Mouse (Mus musculus): ENCODE data around the gene Tlk1. TPM values are rescaled to one million over a fixed set of nuclear protein-coding genes. Genes with fewer than 3 reads are reported as not detected.

Gene Tlk1
- total and polyA plus RNA-seq, 3 experiments: 13.1 to 37.6 (median 17.4) TPM

GRCm38 (mm10) chr2:70856971-70857370 lies 31.4 kb upstream of the Tlk1 start:
- dilution Hi-C loops (cut with MboI; ENCODE audit: extremely low pct_ligation_motif_present, extremely low pct_unique_long_range_greater_than_20kb, low sequenced_read_pairs): no loop called here
- no peaks in the 10 kb centered on the region for H3K27me3 ChIP-seq (replicated peaks)
- no peak overlapping the region for H3K9ac ChIP-seq (ENCODE audit: insufficient read depth, low read depth)
- H3K79me2 ChIP-seq (replicated peaks; ENCODE audit: control insufficient read depth, extremely low read depth, insufficient read depth, poor library complexity, severe bottlenecking): no peaks in the 10 kb centered on the region
- H3K4me1 ChIP-seq (ENCODE audit: control insufficient read depth in 1 of 2, insufficient read depth in 2 of 2): peaks cover 8 to 9% of the 10 kb centered on the region in 2 experiments
- H3K4me3 ChIP-seq (replicated peaks in 1 of 3; ENCODE audit: low read depth in 2 of 3, low read length in 2 of 3, poor library complexity in 1 of 3): no peak overlapping the region
- in situ Hi-C loops (cut with MboI; ENCODE audit: low pct_ligation_motif_present, low pct_unique_long_range_greater_than_20kb, low sequenced_read_pairs): no loop called here
- no peak overlapping the region for H3K4me2 ChIP-seq (ENCODE audit: insufficient read depth, low read depth, poor library complexity, severe bottlenecking)
- peaks cover 3% of the 10 kb centered on the region for H3K9me3 ChIP-seq (replicated peaks; ENCODE audit: low read length)
- DNase-seq (ENCODE audit: extremely low read depth): no peak
- no peak overlapping the region for H3K27ac ChIP-seq (ENCODE audit: insufficient read depth, low read depth)
- no peaks in the 10 kb centered on the region for H3K36me3 ChIP-seq (replicated peaks in 1 of 2; ENCODE audit: control insufficient read depth in 1 of 2, insufficient read depth in 1 of 2, low read length in 1 of 2)
- no peak for TF ChIP-seq E2F4 (IDR thresholded peaks at IDR 0.05; ENCODE audit: insufficient replicate concordance, low read depth, low read length)

DNA sequence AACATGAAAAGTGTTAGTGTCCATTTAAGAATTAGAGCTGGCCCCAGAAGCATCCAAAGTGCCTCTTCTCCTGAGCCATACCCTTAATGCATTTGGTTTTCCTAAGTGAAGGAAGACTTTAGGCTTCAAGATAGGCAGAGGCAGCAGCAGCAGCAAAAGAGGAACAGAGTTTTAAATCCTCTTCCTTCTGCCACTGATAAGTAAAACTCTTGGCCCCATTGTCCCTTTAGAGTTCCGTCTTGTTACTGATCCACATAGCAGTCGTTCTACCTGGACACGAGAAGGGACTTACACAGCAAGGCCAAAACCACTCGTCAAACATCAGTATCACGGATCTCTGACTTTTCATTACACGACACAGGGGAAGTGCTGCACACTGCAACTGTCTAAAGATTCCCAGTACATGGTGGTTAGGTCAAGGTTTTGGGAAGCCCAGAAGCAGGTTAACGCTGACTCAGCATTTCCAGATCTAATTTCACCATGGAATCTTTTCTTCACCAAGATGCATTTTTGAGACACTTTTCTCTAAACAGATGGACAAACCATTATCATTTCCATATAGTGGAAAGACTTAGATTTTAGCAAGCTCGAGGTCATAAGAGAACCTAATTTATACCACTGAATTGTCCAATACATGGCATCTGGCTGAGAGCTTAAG lies 28.8 kb upstream of the Tlk1 start:
- Histone ChIP-seq H3K9ac (ENCODE audit: insufficient read depth, low read depth) (no peak overlapping the region), H3K27me3 (replicated peaks) (no peaks in the 10 kb centered on the region), H3K4me3 (replicated peaks in 1 of 3; ENCODE audit: low read depth in 2 of 3, low read length in 2 of 3, poor library complexity in 1 of 3) (no peak overlapping the region), H3K79me2 (replicated peaks; ENCODE audit: control insufficient read depth, extremely low read depth, insufficient read depth, poor library complexity, severe bottlenecking) (no peaks in the 10 kb centered on the region), H3K9me3 (replicated peaks; ENCODE audit: low read length) (no peaks in the 10 kb centered on the region), H3K36me3 (replicated peaks in 1 of 2; ENCODE audit: control insufficient read depth in 1 of 2, insufficient read depth in 1 of 2, low read length in 1 of 2) (no peaks in the 10 kb centered on the region), H3K4me2 (ENCODE audit: insufficient read depth, low read depth, poor library complexity, severe bottlenecking) (no peak overlapping the region), H3K4me1 (ENCODE audit: control insufficient read depth in 1 of 2, insufficient read depth in 2 of 2) (peaks cover 8 to 9% of the 10 kb centered on the region in 2 experiments), H3K27ac (ENCODE audit: insufficient read depth, low read depth) (no peak overlapping the region)
- in situ Hi-C loops (cut with MboI; ENCODE audit: low pct_ligation_motif_present, low pct_unique_long_range_greater_than_20kb, low sequenced_read_pairs): no loop called here
- DNase-seq (ENCODE audit: extremely low read depth): no peak
- TF ChIP-seq JUND (conservative IDR thresholded peaks at IDR 0.05; ENCODE audit: low read depth, low read length) (no peak), MAX (IDR thresholded peaks at IDR 0.05; ENCODE audit: low read length) (no peak), MAFK (IDR thresholded peaks at IDR 0.05; ENCODE audit: insufficient replicate concordance, low read length) (peak; percentile 98)
- dilution Hi-C loops (cut with MboI; ENCODE audit: extremely low pct_ligation_motif_present, extremely low pct_unique_long_range_greater_than_20kb, low sequenced_read_pairs): no loop called here

DNA sequence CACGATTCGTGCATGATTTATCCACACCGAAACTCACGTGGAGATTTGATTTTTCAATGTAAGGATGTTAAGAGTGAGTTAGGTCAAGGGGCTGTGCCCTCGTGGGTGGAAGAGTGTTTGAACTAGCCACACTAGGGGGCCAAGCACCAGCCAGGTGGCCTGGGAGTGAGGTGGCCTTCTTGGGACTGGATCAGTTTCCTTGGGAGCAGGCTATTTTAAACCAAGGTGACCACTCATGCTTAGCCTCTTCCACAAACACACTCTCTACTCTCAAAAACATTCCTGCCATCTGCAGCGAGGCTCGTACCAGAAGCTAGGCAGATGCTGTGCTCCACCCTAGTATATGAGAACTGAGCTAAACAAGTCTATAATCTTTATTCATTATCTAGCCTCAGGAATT lies 27.8 kb upstream of the Tlk1 start:
- no peak for TF ChIP-seq ELF1 (IDR thresholded peaks at IDR 0.05; ENCODE audit: low read depth, low read length)
- TF ChIP-seq JUND (conservative IDR thresholded peaks at IDR 0.05; ENCODE audit: low read depth, low read length): no peak
- no peak for TF ChIP-seq PAX5 (IDR thresholded peaks at IDR 0.05; ENCODE audit: low read length)
- no peak for TF ChIP-seq MYC (IDR thresholded peaks at IDR 0.05; ENCODE audit: low read depth, low read length)
- no peak for TF ChIP-seq ZKSCAN1 (IDR thresholded peaks at IDR 0.05; ENCODE audit: borderline replicate concordance, low read depth, low read length)
- no peak for TF ChIP-seq TBP (conservative IDR thresholded peaks at IDR 0.05; ENCODE audit: low read depth, low read length)
- TF ChIP-seq BHLHE40 (IDR thresholded peaks at IDR 0.05; ENCODE audit: low read depth, low read length): no peak
- no peak for TF ChIP-seq ZMIZ1 (IDR thresholded peaks at IDR 0.05; ENCODE audit: low read depth, low read length)
- TF ChIP-seq POLR2AphosphoS2 (IDR thresholded peaks at IDR 0.05; ENCODE audit: low read depth, low read length): no peak
- no peak for TF ChIP-seq MXI1 (IDR thresholded peaks at IDR 0.05; ENCODE audit: low read depth, low read length)
- no peak for TF ChIP-seq MAZ (IDR thresholded peaks at IDR 0.05; ENCODE audit: low read depth, low read length)
- TF ChIP-seq E2F4 (IDR thresholded peaks at IDR 0.05; ENCODE audit: insufficient replicate concordance, low read depth, low read length): no peak
- no peak for TF ChIP-seq GABPA (IDR thresholded peaks at IDR 0.05; ENCODE audit: insufficient replicate concordance, low read depth, low read length)
- TF ChIP-seq RCOR1 (conservative IDR thresholded peaks at IDR 0.05; ENCODE audit: low read depth, low read length): no peak
- no peak for TF ChIP-seq SIN3A (IDR thresholded peaks at IDR 0.05; ENCODE audit: low read length)
- TF ChIP-seq USF2 (conservative IDR thresholded peaks at IDR 0.05; ENCODE audit: low read depth, low read length): no peak
- in situ Hi-C loops (cut with MboI; ENCODE audit: low pct_ligation_motif_present, low pct_unique_long_range_greater_than_20kb, low sequenced_read_pairs): no loop called here
- dilution Hi-C loops (cut with MboI; ENCODE audit: extremely low pct_ligation_motif_present, extremely low pct_unique_long_range_greater_than_20kb, low sequenced_read_pairs): no loop called here

More for the DNA sequence above, 27.8 kb upstream of the Tlk1 start:
- Histone ChIP-seq H3K79me2 (replicated peaks; ENCODE audit: control insufficient read depth, extremely low read depth, insufficient read depth, poor library complexity, severe bottlenecking) (no peaks in the 10 kb centered on the region), H3K9ac (ENCODE audit: insufficient read depth, low read depth) (no peak overlapping the region), H3K4me3 (replicated peaks in 1 of 3; ENCODE audit: low read depth in 2 of 3, low read length in 2 of 3, poor library complexity in 1 of 3) (no peak overlapping the region), H3K9me3 (replicated peaks; ENCODE audit: low read length) (no peaks in the 10 kb centered on the region), H3K4me2 (ENCODE audit: insufficient read depth, low read depth, poor library complexity, severe bottlenecking) (no peak overlapping the region), H3K36me3 (replicated peaks in 1 of 2; ENCODE audit: control insufficient read depth in 1 of 2, insufficient read depth in 1 of 2, low read length in 1 of 2) (no peaks in the 10 kb centered on the region), H3K27ac (ENCODE audit: insufficient read depth, low read depth) (no peak overlapping the region), H3K4me1 (ENCODE audit: control insufficient read depth in 1 of 2, insufficient read depth in 2 of 2) (peaks cover 8 to 9% of the 10 kb centered on the region in 2 experiments), H3K27me3 (replicated peaks) (no peaks in the 10 kb centered on the region)
- DNase-seq (ENCODE audit: extremely low read depth): no peak

Measured in CH12.LX (cell line).